Mouse (Mus musculus): ENCODE data around the gene Klhl5. TPM values are rescaled to one million over a fixed set of nuclear protein-coding genes. Genes with fewer than 3 reads are reported as not detected.
A peak's percentile ranks its signal among the peaks of the same experiment; 100 is the strongest.
"Not testable (repeated sequence)": the region's sequence is repeated elsewhere in the genome, so short reads cannot be mapped to it uniquely, and the experiment has no call there.

Gene Klhl5
- total RNA-seq, 2 experiments from 2014 or later = 49.1 to 84.6 TPM

DNA sequence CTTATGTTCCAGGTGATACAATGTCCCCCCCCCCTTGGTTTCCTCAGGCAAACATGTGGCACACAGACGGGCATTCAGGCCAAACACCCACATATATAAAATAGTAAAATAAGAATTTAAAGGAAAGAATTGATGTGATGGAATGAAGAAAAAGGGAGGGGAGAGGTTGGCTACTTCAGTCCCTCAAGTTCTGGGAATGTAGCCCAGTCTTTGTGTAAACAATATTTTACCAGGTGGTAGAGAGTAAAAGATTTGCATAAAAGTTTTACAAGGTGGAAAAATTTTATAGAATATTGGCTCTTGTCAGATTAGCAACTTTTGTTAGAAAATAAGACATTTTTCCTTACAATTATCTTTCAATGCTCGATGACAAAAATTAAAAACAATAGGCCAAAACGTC lies 10.5 kb upstream of the Klhl5 start:
- no peak for ATAC-seq (replicated peaks; ENCODE audit: poor library complexity)

GRCm38 (mm10) chr5:65097457-65097856 lies 9.9 kb upstream of the Klhl5 start:
- no peak for ATAC-seq (replicated peaks; ENCODE audit: poor library complexity)

DNA sequence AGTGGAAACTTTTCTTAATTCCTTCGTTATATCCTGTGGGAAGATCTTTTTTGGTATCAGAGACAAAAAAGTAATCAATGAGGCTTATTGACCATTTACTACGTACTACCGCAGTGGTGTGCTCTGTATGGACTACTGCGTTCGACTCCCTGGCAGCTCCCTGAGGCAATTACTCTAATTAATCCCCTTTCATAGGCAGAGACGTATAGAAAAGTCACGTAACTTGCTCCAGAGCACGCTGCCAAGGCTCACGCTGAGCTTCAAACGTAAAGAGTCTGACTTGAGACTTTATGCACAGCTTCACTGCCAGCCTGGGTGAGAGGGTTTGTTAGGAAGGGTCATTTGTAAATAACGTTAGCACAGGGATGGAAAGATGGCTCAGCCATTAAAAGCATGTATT lies 7.3 kb upstream of the Klhl5 start:
- ATAC-seq (replicated peaks; ENCODE audit: poor library complexity) = no peak

DNA sequence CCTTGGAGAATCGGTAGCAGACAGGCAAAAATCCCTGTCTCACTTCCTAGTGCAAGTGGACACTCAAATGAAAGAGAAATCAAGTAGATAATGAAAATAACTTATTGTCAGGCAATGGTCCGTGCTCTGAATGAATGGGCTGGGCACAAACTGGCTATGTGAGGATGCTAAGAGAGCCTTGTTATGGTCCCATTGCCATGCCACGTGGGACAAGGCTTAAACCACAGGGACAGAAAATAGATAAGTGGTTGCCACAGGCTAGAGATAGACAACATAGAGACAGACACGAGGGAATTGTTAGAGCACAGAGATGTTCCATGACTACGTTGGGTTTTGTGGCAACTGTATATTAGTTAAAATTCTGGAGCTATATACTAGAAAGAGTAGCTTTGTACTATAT lies 6.1 kb upstream of the Klhl5 start:
- peak; percentile 32 for ATAC-seq (replicated peaks; ENCODE audit: poor library complexity)

DNA sequence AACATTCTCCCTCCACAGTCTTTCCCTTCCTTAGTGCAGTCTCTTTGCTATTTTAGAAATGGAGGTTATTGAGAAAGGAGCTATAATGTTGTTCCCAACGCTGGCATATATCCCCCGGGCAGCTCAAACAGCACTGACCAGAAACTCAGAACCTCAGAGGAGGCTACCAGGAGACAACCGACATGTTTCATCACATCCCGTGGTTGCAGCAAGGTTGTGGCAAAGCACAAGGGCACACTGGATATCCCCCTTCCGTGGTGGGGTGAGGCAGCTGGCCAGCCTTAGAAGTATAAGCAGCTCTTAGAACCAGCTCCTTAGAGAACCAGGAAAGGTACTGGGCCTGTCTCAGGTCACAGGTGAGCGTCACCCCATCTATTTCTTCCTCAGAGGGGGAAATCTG lies 5.7 kb upstream of the Klhl5 start:
- ATAC-seq (replicated peaks; ENCODE audit: poor library complexity) = peak; percentile 70

GRCm38 (mm10) chr5:65102026-65102640 lies 5.2 kb upstream of the Klhl5 start:
- peak; percentile 51 for ATAC-seq (replicated peaks; ENCODE audit: poor library complexity)

- ATAC-seq (replicated peaks; ENCODE audit: poor library complexity) = peak; percentile 35
These were observed 4.7 kb upstream of the Klhl5 start for GRCm38 (mm10) chr5:65102641-65103042.

DNA sequence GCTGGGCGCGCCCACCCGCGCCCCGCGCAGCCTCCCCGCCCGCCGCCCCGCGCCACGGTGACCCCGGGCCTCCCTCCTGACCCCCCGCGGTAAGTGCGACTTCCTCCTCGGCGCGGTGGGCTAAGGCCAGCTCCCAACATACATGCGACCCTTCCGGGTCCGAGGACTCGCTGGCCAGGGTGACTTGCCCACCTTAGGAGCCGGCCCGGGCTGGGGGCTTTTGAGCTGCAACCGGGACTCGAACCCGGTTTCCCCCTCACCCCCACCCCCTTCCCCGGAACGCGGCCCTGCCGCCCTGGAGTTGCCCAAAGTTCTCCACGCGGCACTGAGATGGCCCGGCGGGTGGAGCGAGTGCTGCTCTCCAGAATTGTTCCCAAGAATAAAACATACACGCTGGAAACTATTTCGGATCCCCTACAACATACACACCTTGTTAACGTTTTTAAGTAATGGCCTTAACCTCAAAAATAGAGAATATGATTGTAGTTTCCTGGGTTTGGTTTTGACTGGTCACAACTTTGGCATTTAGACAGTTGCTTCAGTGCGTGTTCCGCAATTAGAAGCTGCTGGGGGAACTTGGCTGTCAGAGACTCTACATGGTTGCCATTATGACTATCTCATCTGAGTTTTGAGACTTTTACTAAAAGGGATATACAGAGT lies 564 bp downstream of the Klhl5 start:
- peak; percentile 32 for ATAC-seq (replicated peaks; ENCODE audit: poor library complexity)

- not testable (repeated sequence) for ATAC-seq (replicated peaks; ENCODE audit: poor library complexity)
These were observed 4.9 kb downstream of the Klhl5 start for GRCm38 (mm10) chr5:65112225-65112624.

- peak; percentile 70 for ATAC-seq (replicated peaks; ENCODE audit: poor library complexity)
These were observed 6.0 kb downstream of the Klhl5 start for GRCm38 (mm10) chr5:65113323-65113722.

DNA sequence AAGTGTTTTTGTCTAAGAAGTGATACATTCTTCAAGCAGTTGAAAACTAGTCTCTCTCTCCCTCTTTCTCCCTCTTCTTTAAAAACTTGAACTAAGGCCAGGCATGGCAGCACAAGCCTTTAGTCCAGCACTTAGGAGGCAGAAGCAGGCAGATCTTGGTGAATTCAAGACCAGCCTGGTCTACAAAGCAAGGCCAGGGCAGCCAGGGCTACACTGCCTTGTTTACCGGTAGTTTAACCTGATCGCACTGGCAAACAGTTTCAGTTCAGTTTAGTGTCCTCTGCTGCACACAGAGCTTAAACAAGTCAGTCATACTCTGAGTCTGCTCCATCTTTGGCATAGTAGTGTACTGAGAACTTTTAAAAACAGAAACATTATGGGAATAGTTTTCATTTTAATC lies 9.4 kb downstream of the Klhl5 start:
- ATAC-seq (replicated peaks; ENCODE audit: poor library complexity) = no peak

DNA sequence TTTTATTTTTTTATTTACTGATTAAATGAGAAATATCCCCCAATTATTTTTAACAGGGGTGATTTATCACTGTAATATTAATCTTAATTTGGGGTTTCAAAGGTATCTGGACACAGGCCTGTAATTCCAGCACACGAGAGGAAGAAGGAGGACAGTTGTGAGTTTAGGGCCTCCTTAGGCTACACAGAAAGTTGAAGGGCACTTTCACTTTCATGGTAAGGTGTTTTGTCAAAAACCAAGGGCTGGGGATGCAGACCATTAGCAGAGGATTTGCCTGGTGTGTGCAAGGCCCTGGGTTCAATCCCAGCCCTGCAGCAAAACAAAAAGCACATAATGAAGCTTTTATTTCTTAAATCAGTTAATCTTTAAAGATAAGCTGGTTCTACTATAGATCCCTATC lies 12.2 kb downstream of the Klhl5 start:
- no peak for ATAC-seq (replicated peaks; ENCODE audit: poor library complexity)

- peak; percentile 96 for ATAC-seq (replicated peaks; ENCODE audit: poor library complexity)
These were observed 12.6 kb downstream of the Klhl5 start for GRCm38 (mm10) chr5:65119918-65120317.

- no peak for ATAC-seq (replicated peaks; ENCODE audit: poor library complexity)
These were observed 15.3 kb downstream of the Klhl5 start for GRCm38 (mm10) chr5:65122616-65123015.

DNA sequence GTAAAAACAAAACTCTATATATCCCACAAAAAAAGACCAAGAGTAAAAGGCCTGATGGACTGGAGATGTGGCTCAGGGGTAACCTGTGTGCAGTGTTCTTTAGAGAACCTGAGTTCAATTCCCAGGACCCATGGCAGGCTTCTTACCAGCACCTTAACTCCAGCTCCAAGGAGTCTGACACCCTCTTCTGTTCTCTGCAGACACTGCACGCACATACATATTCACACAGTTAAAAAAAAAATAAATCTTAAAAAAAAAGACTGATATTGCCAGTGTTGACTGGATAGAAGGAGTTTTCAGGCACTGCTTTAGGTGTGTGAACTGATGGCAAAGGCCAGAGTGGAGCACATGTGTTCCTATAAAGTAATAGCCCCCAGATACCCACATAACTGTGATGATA lies 18.8 kb downstream of the Klhl5 start:
- ATAC-seq (replicated peaks; ENCODE audit: poor library complexity) = 0 out of 2 replicates have a peak, but pooled peaks have one; percentile 31

DNA sequence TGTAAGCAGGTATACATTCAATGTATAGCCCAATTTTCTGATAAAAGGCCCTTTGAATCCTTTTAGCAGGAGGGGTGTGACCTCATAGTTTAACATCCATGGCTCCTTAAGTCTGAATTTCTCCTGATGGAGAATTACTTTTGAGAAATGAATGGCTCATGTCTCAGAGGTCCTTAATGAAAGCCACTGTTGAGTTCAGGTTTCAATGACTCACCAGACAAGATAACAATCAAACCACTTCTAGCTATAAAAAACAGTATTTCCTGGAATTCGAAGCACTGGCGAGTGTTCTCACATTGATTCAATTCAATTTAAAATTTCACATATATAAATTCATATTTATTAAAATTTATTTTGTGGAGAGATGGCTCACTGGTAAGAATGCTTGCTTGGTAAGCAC lies 21.1 kb downstream of the Klhl5 start:
- ATAC-seq (replicated peaks; ENCODE audit: poor library complexity) = no peak

DNA sequence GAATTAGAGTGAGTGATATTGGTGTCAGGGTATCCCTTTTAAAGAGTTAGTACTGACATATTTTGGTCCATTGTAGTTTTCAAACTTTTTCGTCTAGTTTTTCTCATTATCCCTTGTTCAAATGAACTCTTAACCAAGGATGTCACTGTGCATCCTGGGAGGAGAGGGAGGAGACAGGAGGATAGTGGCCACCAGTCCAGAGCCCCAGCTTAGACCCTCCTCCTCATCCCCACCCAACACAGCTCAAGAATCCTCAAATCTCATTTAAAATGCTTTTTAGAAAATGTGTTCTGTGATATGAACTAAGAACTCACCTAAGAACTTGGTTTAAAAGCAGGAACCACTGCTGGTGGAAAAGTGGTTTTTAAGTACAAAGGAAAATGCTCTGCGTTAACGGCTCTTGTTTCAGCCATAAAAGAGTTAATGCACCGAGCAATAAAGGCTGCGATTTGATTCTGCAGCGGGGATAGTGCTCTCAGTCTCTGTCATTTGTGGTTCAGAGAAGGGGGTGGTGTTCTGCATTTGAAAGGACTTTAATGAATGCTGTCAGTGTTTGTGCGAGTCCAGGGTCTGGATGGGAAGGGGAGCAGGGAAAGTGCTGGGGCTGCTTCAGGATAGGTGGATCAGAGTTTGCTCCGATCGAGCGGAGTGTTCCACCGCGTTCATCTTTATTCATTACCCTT lies 23.3 kb downstream of the Klhl5 start:
- no peak for ATAC-seq (replicated peaks; ENCODE audit: poor library complexity)

GRCm38 (mm10) chr5:65131211-65131879 lies 24.0 kb downstream of the Klhl5 start:
- peak; percentile 56; the same call in 1 of the 2 replicates for ATAC-seq (replicated peaks; ENCODE audit: poor library complexity)

GRCm38 (mm10) chr5:65136159-65136558 lies 28.8 kb downstream of the Klhl5 start:
- peak; percentile 91 for ATAC-seq (replicated peaks; ENCODE audit: poor library complexity)

DNA sequence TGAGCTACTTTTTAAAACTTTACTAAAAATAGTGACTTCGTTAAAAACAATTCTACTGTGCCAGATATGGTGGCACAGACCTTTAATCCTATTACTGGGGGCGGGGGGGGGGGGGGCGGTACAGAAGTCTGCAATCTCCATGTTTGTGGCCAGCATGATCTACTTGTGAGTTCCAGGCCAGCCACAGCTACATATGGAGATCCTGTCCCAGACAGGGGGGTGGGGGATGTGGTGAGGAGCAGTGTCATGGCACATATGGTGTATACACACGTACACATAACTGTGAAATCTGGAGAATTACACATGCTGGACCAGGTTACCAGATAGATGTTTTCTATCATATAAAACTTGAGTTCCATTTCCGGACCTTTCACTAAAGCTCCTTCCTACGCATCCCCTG lies 29.7 kb downstream of the Klhl5 start:
- ATAC-seq (replicated peaks; ENCODE audit: poor library complexity) = no peak

DNA sequence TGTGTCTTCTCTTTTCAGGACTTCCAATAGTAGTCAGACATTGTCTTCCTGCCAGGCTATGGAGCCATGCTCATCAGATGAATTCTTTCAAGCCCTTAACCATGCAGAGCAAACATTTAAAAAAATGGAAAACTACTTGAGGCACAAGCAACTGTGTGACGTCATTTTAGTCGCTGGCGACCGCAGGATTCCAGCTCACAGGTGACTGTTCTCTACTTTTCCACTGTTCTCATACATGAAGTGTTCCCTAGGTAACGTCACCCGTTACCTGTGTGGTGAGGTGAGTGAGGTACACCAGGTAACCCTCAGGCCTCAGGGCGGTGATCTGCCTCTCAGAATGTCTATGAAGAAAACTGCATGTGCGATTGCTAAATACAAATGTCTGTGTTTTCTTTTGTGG lies 33.9 kb downstream of the Klhl5 start:
- no peak for ATAC-seq (replicated peaks; ENCODE audit: poor library complexity)

DNA sequence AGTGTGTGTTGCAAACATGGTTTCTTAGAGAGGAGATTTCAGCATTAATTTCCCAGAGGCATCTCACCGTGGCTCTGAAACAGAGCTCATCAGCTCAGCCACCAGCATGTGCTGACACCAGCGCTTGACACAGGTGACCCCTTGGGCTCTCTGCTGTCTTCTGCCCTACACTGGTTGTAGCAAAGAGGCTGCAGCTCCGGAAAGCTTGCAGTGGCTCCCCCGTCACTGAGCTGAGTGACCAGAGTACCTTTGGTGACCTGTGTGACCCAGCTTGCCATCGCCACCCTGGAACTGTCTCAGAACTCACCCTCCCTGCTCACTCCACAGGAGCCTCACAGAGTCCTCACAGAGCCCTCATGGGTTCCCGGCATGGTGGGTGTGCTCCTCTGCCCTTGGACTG lies 34.9 kb downstream of the Klhl5 start:
- ATAC-seq (replicated peaks; ENCODE audit: poor library complexity) = no peak

Measured in megakaryocyte progenitor cell, adult 5-6 weeks (primary cell).